Mouse (Mus musculus) large intestine, adult 2 months (tissue): ENCODE data around the gene Selenoo. TPM values are rescaled to one million over a fixed set of nuclear protein-coding genes. Genes with fewer than 3 reads are reported as not detected.

Experiments
- DNase-seq: peaks from one replicate; pipeline ENCODE4 v3.0.0-alpha.2; 2012; ENCODE audit warnings: low read depth, low spot score
- WGBS: fragments of 180-500 bp; shearing (Covaris S2); methylation state at CpG from one replicate; pipeline ENCODE4 v1.1.7; 2018; 5-methylcytosine and 5-hydroxymethylcytosine counted together
- polyA plus RNA-seq: library from polyadenylated mRNA; depleted of rRNA; stranded (reverse); fragments of >200 nt; gene quantifications from 2 replicates; pipeline ENCODE4 v1.2.3, GENCODE M21; 2012; rRNA removed

Selenoo gene
- polyA plus RNA-seq, 1 experiment: 33.1 TPM

DNA sequence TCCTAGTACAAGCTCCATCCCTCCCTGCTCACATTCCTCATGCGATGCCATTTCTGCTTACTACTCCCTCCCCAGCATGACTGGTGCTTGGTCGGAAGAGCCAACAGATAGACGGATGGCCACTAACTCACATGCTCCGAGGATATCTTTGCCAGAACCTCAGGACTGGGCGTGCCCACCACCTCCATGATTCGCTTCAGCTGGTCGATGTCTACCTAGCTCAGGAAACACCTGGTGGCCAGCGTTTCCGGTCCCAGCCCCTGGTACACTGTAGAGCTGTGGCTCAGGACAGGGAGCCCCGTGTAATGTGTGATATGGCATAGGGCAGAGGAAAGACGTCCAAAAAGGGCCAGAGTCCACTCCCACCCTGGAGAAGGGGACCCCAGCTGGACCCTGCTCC, 56.1 kb downstream of the Selenoo start:
- WGBS: 68% methylated on average over 11 of the region's 11 CpGs
- DNase-seq: no peak

DNA sequence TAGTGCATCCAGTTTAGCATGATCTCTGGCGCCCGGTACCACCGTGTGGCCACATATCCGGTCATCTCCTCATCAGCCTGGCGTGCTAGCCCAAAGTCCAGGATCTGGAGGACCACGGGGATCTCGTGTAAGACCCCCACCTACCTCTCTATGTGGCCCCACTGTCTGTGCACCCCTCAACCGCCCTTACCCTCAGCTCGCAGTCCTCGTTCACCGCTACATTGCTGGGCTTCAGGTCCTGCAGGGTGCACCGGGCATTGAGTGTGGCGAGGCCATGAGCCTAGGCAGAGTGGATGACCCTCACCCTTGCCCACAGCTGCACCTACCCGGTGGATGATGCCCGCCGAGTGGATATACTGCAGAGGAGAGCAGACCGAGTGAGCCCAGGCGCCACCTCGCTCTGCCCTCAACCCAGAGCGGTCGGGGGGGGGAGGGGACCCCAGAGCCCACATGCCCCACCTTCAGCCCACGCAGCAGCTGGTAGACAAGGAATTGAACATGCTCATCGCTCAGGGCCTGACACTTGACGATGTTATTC, 57.0 kb downstream of the Selenoo start:
- 68% methylated on average over 24 of the region's 24 CpGs for WGBS
- DNase-seq: no peak

DNA sequence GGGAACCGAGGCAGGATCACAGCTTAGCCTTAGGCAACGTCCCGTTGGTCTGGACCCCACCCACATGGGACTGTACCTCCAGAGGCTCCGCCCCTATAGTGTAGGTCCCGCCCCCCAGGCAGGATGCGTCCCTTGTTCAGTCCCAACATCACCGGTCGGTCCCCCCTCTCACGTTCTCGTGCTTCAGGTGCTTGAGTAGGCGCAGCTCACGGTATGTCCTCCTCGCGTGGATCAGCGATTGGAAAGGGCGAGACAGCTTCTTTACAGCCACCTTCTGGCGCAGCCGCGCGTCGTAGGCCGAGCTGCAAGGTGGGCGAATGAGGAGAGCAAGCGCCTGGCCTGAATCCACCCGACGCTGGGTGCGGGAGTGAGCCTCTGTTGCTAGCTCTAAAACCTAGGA, 57.7 kb downstream of the Selenoo start:
- WGBS: 3% methylated on average over 27 of the region's 27 CpGs
- DNase-seq: no peak

- no peak for DNase-seq
- 2% methylated on average over 16 of the region's 16 CpGs for WGBS
These were observed 58.1 kb downstream of the Selenoo start for GRCm38 (mm10) chr15:89147024-89147423.

GRCm38 (mm10) chr15:89147456-89147855, 58.6 kb downstream of the Selenoo start:
- WGBS: 24% methylated on average over 10 of the region's 10 CpGs

DNA sequence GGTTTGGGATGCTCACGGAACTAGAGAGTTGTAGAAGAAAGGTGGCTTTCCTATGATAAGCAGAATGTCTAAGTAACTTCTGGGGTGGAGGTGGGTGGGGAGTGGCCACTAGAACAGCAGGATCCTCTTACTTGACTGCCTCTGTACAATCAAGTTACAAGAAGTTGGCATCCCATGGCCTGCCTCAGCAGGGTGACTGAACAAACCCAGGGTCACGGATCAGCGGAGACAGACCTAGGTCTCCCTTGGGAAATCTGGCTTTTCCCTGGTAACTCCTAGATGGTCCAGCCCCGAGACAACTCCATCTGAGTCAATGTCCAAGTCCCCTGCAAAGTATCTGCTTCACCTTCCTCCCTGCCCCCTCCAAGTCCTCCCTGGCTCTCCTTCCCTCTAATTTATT, 59.0 kb downstream of the Selenoo start:
- 62% methylated on average over 4 of the region's 4 CpGs for WGBS
- no peak for DNase-seq

More at GRCm38 (mm10) chr15:89147456-89147855, 58.6 kb downstream of the Selenoo start:
- no peak for DNase-seq

GRCm38 (mm10) chr15:89148496-89149270, 59.8 kb downstream of the Selenoo start:
- 12% methylated on average over 25 of the region's 25 CpGs for WGBS
- no peak for DNase-seq

DNA sequence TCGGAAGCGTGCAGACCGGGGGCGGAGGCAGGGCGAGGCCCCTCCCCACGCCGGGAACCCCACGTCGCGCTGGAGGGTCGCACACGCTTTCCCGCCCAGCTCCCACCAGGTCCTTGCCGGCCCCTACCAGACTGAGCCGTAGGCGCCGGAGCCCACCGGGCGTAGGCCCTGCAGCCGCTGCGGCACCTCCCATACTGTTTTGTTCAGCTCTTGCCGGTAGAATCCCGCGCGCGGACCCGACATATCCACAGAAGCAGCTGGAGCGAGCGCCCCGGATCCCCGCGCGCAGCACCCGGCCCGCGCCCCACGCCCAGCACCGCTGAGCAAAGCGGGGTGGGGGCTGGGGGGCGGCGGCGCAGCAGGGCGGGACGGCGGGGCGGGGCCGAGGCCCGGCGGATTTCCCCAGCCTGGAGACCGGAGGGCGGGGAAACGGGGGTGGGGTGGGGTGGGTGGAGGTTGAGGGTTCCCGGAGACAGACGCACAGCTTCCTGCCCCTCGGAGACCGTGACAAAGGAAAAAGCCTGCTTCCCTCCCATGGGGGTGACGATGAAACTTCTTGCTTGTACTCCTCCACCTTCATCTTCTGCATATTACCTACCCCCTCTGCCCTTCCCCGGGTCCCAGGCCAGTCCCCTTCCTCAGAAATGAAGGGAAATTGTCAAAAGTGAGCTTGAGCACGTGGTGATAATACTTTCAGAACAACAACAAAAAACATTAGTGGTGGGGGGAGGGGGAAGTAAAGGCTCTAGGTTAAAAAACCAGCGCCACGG, 60.6 kb downstream of the Selenoo start, which contains the start of gene Mapk11:
Gene Mapk11, minus strand, starts transcription at position 358 of the 770 bp plus-strand sequence.
- 1% methylated on average over 60 of the region's 61 CpGs for WGBS
- DNase-seq: no peak

Other genes starting within 250 kb of the Selenoo start
- gene Pim3, start 226.9 kb upstream of the Selenoo start, polyA plus RNA-seq: 29.4 and 35.4 TPM in 2 replicates
- not detected in 2 replicates for gene Ttll8, start 134.7 kb upstream of the Selenoo start, polyA plus RNA-seq
- 0.04 and 0.05 TPM in 2 replicates for gene Mlc1, start 110.1 kb upstream of the Selenoo start, polyA plus RNA-seq
- not detected in 2 replicates for gene Mov10l1, start 106.2 kb upstream of the Selenoo start, polyA plus RNA-seq
- gene Panx2, start 29.4 kb upstream of the Selenoo start, polyA plus RNA-seq: 0.52 and 0.56 TPM in 2 replicates
- gene Trabd, start 14.0 kb upstream of the Selenoo start, polyA plus RNA-seq: 85.2 and 93.7 TPM in 2 replicates
- 25.5 and 28.3 TPM in 2 replicates for gene Tubgcp6, start 34.0 kb downstream of the Selenoo start, polyA plus RNA-seq
- 23.9 and 25.4 TPM in 2 replicates for gene Hdac10, start 39.6 kb downstream of the Selenoo start, polyA plus RNA-seq
- gene Mapk12, start 51.6 kb downstream of the Selenoo start, polyA plus RNA-seq: 3.7 and 4.7 TPM in 2 replicates
- 3.6 and 4.4 TPM in 2 replicates for gene Mapk11, start 60.5 kb downstream of the Selenoo start, polyA plus RNA-seq
- 273 and 310 TPM in 2 replicates for gene Plxnb2, start 91.7 kb downstream of the Selenoo start, polyA plus RNA-seq
- gene Dennd6b, start 107.4 kb downstream of the Selenoo start, polyA plus RNA-seq: 10.8 and 11.2 TPM in 2 replicates
- 41.0 and 86.0 TPM in 2 replicates for gene Ppp6r2, start 122.5 kb downstream of the Selenoo start, polyA plus RNA-seq
- 145 and 152 TPM in 2 replicates for gene Sbf1, start 226.2 kb downstream of the Selenoo start, polyA plus RNA-seq
- 1.1 and 2.2 TPM in 2 replicates for gene Adm2, start 233.6 kb downstream of the Selenoo start, polyA plus RNA-seq
- gene Miox, start 245.3 kb downstream of the Selenoo start, polyA plus RNA-seq: 0.36 TPM in 1 of 2 replicates, not detected in the other